ENCODE assay signal across 13 mouse cellular contexts in genomic region chr14:26035439-26035838, GRCm38 (mm10). TPM values are rescaled to one million over a fixed set of nuclear protein-coding genes. Genes with fewer than 3 reads are reported as not detected.
DNase-seq lines count a peak whose midpoint lies in the region; ATAC-seq and TF ChIP-seq lines count a peak whose summit lies in the region.
"Not testable (repeated sequence)": the region's sequence is repeated elsewhere in the genome, so short reads cannot be mapped to it uniquely, and the experiment has no call there.
"Had no signal": no experiment of that assay in that cellular context is flagged by ENCODE, and none has a peak within 500 bp of the region (broad histone marks: within the 10 kb centered on the region; RNA-seq: fewer than 3 reads in every experiment).

No protein-coding gene starts in this region.

- not testable (repeated sequence) for H3K9me3 ChIP-seq in embryonic facial prominence, embryonic 14.5 days (ENCODE audit: control insufficient read depth, low read length); lung, embryonic 14.5 days (ENCODE audit: low read depth, low read length); lung, embryonic 16.5 days (ENCODE audit: control insufficient read depth, low read length); lung, postnatal 0 days (ENCODE audit: low read length); stomach, embryonic 15.5 days; stomach, postnatal 0 days (ENCODE audit: control insufficient read depth, low read length)

- H3K4me1 ChIP-seq in embryonic facial prominence, embryonic 14.5 days (ENCODE audit: control insufficient read depth, insufficient read depth, low read length); lung, embryonic 14.5 days (ENCODE audit: insufficient read depth); lung, embryonic 16.5 days (replicated peaks; ENCODE audit: control insufficient read depth, insufficient read depth, low read length); lung, postnatal 0 days (ENCODE audit: insufficient read depth, low read depth, low read length); stomach, embryonic 15.5 days; stomach, postnatal 0 days (replicated peaks; ENCODE audit: control insufficient read depth, insufficient read depth): not testable (repeated sequence)

- not testable (repeated sequence) for H3K4me2 ChIP-seq in embryonic facial prominence, embryonic 14.5 days (ENCODE audit: low read depth, low read length); lung, embryonic 14.5 days; lung, embryonic 16.5 days (ENCODE audit: low read depth, low read length); lung, postnatal 0 days (replicated peaks; ENCODE audit: low read depth, low read length); stomach, embryonic 15.5 days; stomach, postnatal 0 days (replicated peaks; ENCODE audit: low read depth)

- not testable (repeated sequence) for DNase-seq in embryonic facial prominence, embryonic 14.5 days (ENCODE audit: low spot score); lung, embryonic 14.5 days; lung, postnatal 0 days (ENCODE audit: low spot score); stomach, postnatal 0 days (ENCODE audit: low spot score)

- not testable (repeated sequence) for H3K27me3 ChIP-seq in embryonic facial prominence, embryonic 14.5 days (replicated peaks; ENCODE audit: control insufficient read depth, insufficient read depth, low read length); lung, embryonic 14.5 days (ENCODE audit: insufficient read depth, low read length); lung, embryonic 16.5 days (ENCODE audit: control insufficient read depth, insufficient read depth, low read depth, low read length); lung, postnatal 0 days (replicated peaks; ENCODE audit: insufficient read depth, low read length); stomach, embryonic 15.5 days (replicated peaks); stomach, postnatal 0 days (ENCODE audit: control insufficient read depth, insufficient read depth, low read length)

- H3K27ac ChIP-seq in embryonic facial prominence, embryonic 14.5 days (replicated peaks; ENCODE audit: low read depth, low read length); lung, embryonic 14.5 days (ENCODE audit: low read depth); lung, embryonic 16.5 days (ENCODE audit: low read length); lung, postnatal 0 days (ENCODE audit: low read length); stomach, embryonic 15.5 days; stomach, postnatal 0 days (replicated peaks): not testable (repeated sequence)

- ATAC-seq in embryonic facial prominence, embryonic 14.5 days (ENCODE audit: low read depth), result peak; percentile 33; the same call in 1 of the 2 replicates
- ATAC-seq in lung, embryonic 14.5 days (ENCODE audit: insufficient read depth), result peak; percentile 38; the same call in 1 of the 2 replicates
- peak; percentile 78 for ATAC-seq in lung, embryonic 16.5 days (ENCODE audit: low read depth)
- ATAC-seq in lung, postnatal 0 days, result peak; percentile 56; the same call in 1 of the 2 replicates
- ATAC-seq in stomach, embryonic 15.5 days (ENCODE audit: insufficient read depth, low FRiP score, low read depth), result 0 out of 2 replicates have a peak, but pooled peaks have one; percentile 27
- ATAC-seq in stomach, postnatal 0 days (ENCODE audit: low FRiP score, low TSS enrichment), result peak; percentile 71

- not testable (repeated sequence) for TF ChIP-seq CTCF in lung, embryonic 14.5 days (IDR thresholded peaks at IDR 0.05; ENCODE audit: low read depth); lung, postnatal 0 days (IDR thresholded peaks at IDR 0.05); stomach, postnatal 0 days (IDR thresholded peaks at IDR 0.05; ENCODE audit: low read depth)

- not testable (repeated sequence) for H3K36me3 ChIP-seq in embryonic facial prominence, embryonic 14.5 days (ENCODE audit: control insufficient read depth, insufficient read depth, low read length); lung, embryonic 14.5 days (ENCODE audit: insufficient read depth); lung, embryonic 16.5 days (ENCODE audit: control insufficient read depth, insufficient read depth, low read length); lung, postnatal 0 days (ENCODE audit: insufficient read depth, low read length); stomach, embryonic 15.5 days; stomach, postnatal 0 days (ENCODE audit: control insufficient read depth, insufficient read depth, low read length)

- not testable (repeated sequence) for H3K4me3 ChIP-seq in embryonic facial prominence, embryonic 14.5 days (ENCODE audit: low read depth, low read length); lung, embryonic 14.5 days (ENCODE audit: low read depth, low read length); lung, embryonic 16.5 days (ENCODE audit: low read length); lung, postnatal 0 days (ENCODE audit: low read depth, low read length); stomach, embryonic 15.5 days (replicated peaks); stomach, postnatal 0 days (ENCODE audit: low read depth, low read length)

- H3K9ac ChIP-seq in embryonic facial prominence, embryonic 14.5 days (ENCODE audit: low read depth, low read length); lung, embryonic 14.5 days; lung, embryonic 16.5 days (ENCODE audit: low read length); lung, postnatal 0 days (replicated peaks; ENCODE audit: low read depth); stomach, embryonic 15.5 days; stomach, postnatal 0 days (ENCODE audit: low read length): not testable (repeated sequence)

- TF ChIP-seq EP300 in lung, postnatal 0 days (IDR thresholded peaks at IDR 0.05); stomach, postnatal 0 days (optimal IDR thresholded peaks at IDR 0.05): not testable (repeated sequence)

- WGBS in embryonic facial prominence, embryonic 14.5 days, result no CpG with 5 or more reads among the region's 6 CpGs
- WGBS in lung, embryonic 14.5 days, result no CpG with 5 or more reads among the region's 6 CpGs
- no CpG with 5 or more reads among the region's 6 CpGs for WGBS in lung, embryonic 16.5 days
- WGBS in lung, postnatal 0 days, result no CpG with 5 or more reads among the region's 6 CpGs
- no CpG with 5 or more reads among the region's 6 CpGs for WGBS in stomach, embryonic 15.5 days
- WGBS in stomach, postnatal 0 days, result no CpG with 5 or more reads among the region's 6 CpGs

RNA-seq across cellular contexts. Expression of gene Gm9780, which starts 7.1 kb away (rescaled TPM):
- polyA plus RNA-seq in embryonic facial prominence, embryonic 14.5 days (2014; fragmentation: Nextera tagmentation; extraction: Ambion mirVana), result 38.6 and 48.4 TPM in 2 replicates
- 22.7 and 28.1 TPM in 2 replicates for polyA plus RNA-seq in lung, embryonic 14.5 days (2014; fragmentation: Nextera tagmentation; extraction: Ambion mirVana)
- polyA plus RNA-seq in lung, embryonic 16.5 days (2015; fragmentation: Nextera tagmentation; extraction: Ambion mirVana), result 101 and 114 TPM in 2 replicates
- polyA plus RNA-seq in lung, postnatal 0 days (2015; fragmentation: Nextera tagmentation; extraction: Ambion mirVana), result 177 and 227 TPM in 2 replicates
- polyA plus RNA-seq in stomach, embryonic 15.5 days (2015; fragmentation: Nextera tagmentation; extraction: Ambion mirVana), result 37.8 and 56.2 TPM in 2 replicates
- polyA plus RNA-seq in stomach, postnatal 0 days (2015; fragmentation: Nextera tagmentation; extraction: Ambion mirVana), result 77.5 and 113 TPM in 2 replicates
- polyA plus RNA-seq: activated CD4-positive, CD25-positive, alpha-beta regulatory T cell, adult 4 months; CD4-positive, CD25-positive, alpha-beta regulatory T cell, adult 4 months; G1E; Patski had no signal

RNA-seq across cellular contexts. Expression of gene Tmem254c, which starts 31.7 kb away (rescaled TPM):
- 29.2 and 41.3 TPM in 2 replicates for polyA plus RNA-seq in embryonic facial prominence, embryonic 14.5 days (2014; fragmentation: Nextera tagmentation; extraction: Ambion mirVana)
- 35.0 and 37.1 TPM in 2 replicates for polyA plus RNA-seq in lung, embryonic 14.5 days (2014; fragmentation: Nextera tagmentation; extraction: Ambion mirVana)
- 48.8 and 50.5 TPM in 2 replicates for polyA plus RNA-seq in lung, embryonic 16.5 days (2015; fragmentation: Nextera tagmentation; extraction: Ambion mirVana)
- polyA plus RNA-seq in lung, postnatal 0 days (2015; fragmentation: Nextera tagmentation; extraction: Ambion mirVana), result 76.1 and 87.6 TPM in 2 replicates
- polyA plus RNA-seq in stomach, embryonic 15.5 days (2015; fragmentation: Nextera tagmentation; extraction: Ambion mirVana), result 49.1 and 66.8 TPM in 2 replicates
- 94.4 and 103 TPM in 2 replicates for polyA plus RNA-seq in stomach, postnatal 0 days (2015; fragmentation: Nextera tagmentation; extraction: Ambion mirVana)
- polyA plus RNA-seq: brain, embryonic 14.5 days had no signal

RNA-seq across cellular contexts. Expression of gene Cphx2, which starts 45.9 kb away (rescaled TPM):
- not detected in 2 replicates for polyA plus RNA-seq in embryonic facial prominence, embryonic 14.5 days (2014; fragmentation: Nextera tagmentation; extraction: Ambion mirVana)
- polyA plus RNA-seq in lung, embryonic 14.5 days (2014; fragmentation: Nextera tagmentation; extraction: Ambion mirVana), result not detected in 2 replicates
- polyA plus RNA-seq in lung, embryonic 16.5 days (2015; fragmentation: Nextera tagmentation; extraction: Ambion mirVana), result not detected in 2 replicates
- not detected in 2 replicates for polyA plus RNA-seq in lung, postnatal 0 days (2015; fragmentation: Nextera tagmentation; extraction: Ambion mirVana)
- polyA plus RNA-seq in stomach, embryonic 15.5 days (2015; fragmentation: Nextera tagmentation; extraction: Ambion mirVana), result not detected in 2 replicates
- polyA plus RNA-seq in stomach, postnatal 0 days (2015; fragmentation: Nextera tagmentation; extraction: Ambion mirVana), result not detected in 2 replicates
- polyA plus RNA-seq: activated CD4-positive, CD25-positive, alpha-beta regulatory T cell, adult 4 months; adrenal gland, adult 2 months; brain, embryonic 14.5 days; C2C12; CD4-positive, CD25-positive, alpha-beta regulatory T cell, adult 4 months; G1E; Patski had no signal

RNA-seq across cellular contexts. Expression of gene Cphx3, which starts 46.7 kb away (rescaled TPM):
- not detected in 2 replicates for polyA plus RNA-seq in embryonic facial prominence, embryonic 14.5 days (2014; fragmentation: Nextera tagmentation; extraction: Ambion mirVana)
- not detected in 2 replicates for polyA plus RNA-seq in lung, embryonic 14.5 days (2014; fragmentation: Nextera tagmentation; extraction: Ambion mirVana)
- polyA plus RNA-seq in lung, embryonic 16.5 days (2015; fragmentation: Nextera tagmentation; extraction: Ambion mirVana), result not detected in 2 replicates
- not detected in 2 replicates for polyA plus RNA-seq in lung, postnatal 0 days (2015; fragmentation: Nextera tagmentation; extraction: Ambion mirVana)
- polyA plus RNA-seq in stomach, embryonic 15.5 days (2015; fragmentation: Nextera tagmentation; extraction: Ambion mirVana), result not detected in 2 replicates
- not detected in 2 replicates for polyA plus RNA-seq in stomach, postnatal 0 days (2015; fragmentation: Nextera tagmentation; extraction: Ambion mirVana)
- polyA plus RNA-seq: activated CD4-positive, CD25-positive, alpha-beta regulatory T cell, adult 4 months; adrenal gland, adult 2 months; brain, embryonic 14.5 days; C2C12; CD4-positive, CD25-positive, alpha-beta regulatory T cell, adult 4 months; G1E; Patski had no signal

RNA-seq across cellular contexts. Expression of gene Duxbl1, which starts 57.1 kb away (rescaled TPM):
- 1.1 and 1.6 TPM in 2 replicates for polyA plus RNA-seq in embryonic facial prominence, embryonic 14.5 days (2014; fragmentation: Nextera tagmentation; extraction: Ambion mirVana)
- 0.68 and 2.0 TPM in 2 replicates for polyA plus RNA-seq in lung, embryonic 14.5 days (2014; fragmentation: Nextera tagmentation; extraction: Ambion mirVana)
- 1.0 TPM in 2 replicates for polyA plus RNA-seq in lung, embryonic 16.5 days (2015; fragmentation: Nextera tagmentation; extraction: Ambion mirVana)
- 0.58 and 0.82 TPM in 2 replicates for polyA plus RNA-seq in lung, postnatal 0 days (2015; fragmentation: Nextera tagmentation; extraction: Ambion mirVana)
- 2.0 and 2.3 TPM in 2 replicates for polyA plus RNA-seq in stomach, embryonic 15.5 days (2015; fragmentation: Nextera tagmentation; extraction: Ambion mirVana)
- polyA plus RNA-seq in stomach, postnatal 0 days (2015; fragmentation: Nextera tagmentation; extraction: Ambion mirVana), result 0.51 and 1.1 TPM in 2 replicates
- polyA plus RNA-seq: activated CD4-positive, CD25-positive, alpha-beta regulatory T cell, adult 4 months; adrenal gland, adult 2 months; C2C12; CD4-positive, CD25-positive, alpha-beta regulatory T cell, adult 4 months; G1E; Patski had no signal

Comparison
In these comparisons a context has a peak if more than half of its experiments do, and no peak if none do; other contexts are left out.
1. ATAC-seq: peak in every context shown above with its lines; median percentile 78 in lung, embryonic 16.5 days; 71 in stomach, postnatal 0 days; 56 in lung, postnatal 0 days; 38 in lung, embryonic 14.5 days; 33 in embryonic facial prominence, embryonic 14.5 days; 27 in stomach, embryonic 15.5 days.